Mouse (Mus musculus) mammary gland, adult 2 months (tissue): ENCODE results near the gene Lin54. TPM values are rescaled to one million over a fixed set of nuclear protein-coding genes. Genes with fewer than 3 reads are reported as not detected.

Source experiments
- polyA plus RNA-seq: library from polyadenylated mRNA; depleted of rRNA; stranded (reverse); fragments of >200 nt; gene quantifications from 2 replicates; pipeline ENCODE4 v1.2.3, GENCODE M21; 2012; ENCODE audit warnings: low replicate concordance; rRNA removed

Gene Lin54
- 4.2 and 6.4 TPM in 2 replicates for polyA plus RNA-seq

DNA sequence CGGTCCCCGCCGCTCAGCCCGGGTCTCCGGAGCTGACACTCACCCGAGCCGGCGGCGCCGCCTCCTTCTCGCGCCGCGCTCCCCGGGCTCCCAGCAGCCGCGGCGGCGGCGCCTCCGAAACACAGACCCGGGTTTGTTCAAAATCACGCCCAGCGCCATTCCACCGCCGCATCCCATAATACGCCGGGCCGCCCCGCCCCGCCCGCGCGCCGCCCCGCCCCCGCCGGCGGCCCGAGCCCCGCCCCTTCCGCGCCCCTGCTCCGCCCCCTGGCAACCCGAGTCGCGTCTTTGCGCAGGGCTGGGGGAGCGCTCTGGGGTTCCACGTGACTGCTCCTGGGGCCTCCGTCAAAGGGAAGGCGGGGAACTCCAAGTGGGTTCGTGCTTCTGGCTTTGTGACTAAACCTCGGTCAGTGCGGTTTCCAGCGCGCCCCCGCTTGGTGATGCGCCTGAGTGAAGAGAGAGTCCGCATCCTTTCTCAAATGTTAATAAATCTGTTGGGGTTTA, at the start of gene Lin54:
Lin54 (minus strand) TSS at position 182 of the 504 bp plus-strand sequence.

DNA sequence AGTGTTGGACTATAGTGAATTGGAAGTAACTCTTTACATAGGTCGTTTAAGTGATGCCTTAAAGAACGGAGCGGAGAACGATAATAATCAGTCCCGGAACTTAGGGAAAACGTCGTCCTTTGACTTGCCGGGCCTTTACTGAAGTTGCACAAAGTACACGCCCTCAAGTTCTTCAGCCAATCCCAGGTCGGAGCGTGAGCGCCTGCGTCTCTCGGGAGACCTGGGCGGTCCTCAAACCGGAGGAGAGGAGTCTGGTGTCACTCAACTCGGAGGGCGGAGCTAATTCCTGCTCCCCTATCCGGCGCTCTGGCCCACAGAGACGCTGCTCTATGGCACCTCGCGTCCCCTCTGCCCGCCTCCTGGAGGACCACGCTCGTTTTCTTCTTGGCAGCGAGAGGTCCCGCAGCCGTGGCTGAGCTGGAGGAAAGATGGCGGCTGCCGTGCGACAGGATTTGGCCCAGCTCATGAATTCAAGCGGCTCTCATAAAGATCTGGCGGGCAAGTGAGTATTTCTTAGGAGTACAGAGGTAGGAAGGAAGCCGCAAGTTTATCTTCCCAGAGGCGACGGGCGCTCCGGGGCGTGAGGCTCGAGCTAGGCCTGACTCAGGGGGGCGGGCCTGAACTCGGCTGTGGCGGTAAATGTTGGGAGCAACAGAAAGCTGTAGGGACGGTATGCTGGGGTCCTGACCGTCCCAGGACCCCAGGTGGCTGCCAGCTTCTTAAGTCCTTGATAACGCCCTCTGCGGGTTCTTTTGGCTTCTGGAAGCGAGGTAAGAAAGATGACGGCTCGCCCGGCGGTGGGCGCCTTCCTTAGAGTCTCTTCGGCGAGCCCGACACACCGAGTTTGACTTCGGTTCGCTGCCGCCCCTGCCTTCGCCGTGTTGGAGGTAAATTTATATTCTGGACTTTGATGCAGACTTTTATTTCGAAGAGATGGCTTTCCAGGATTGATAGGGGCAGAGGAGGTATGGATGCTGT, 17.9 kb upstream of the Lin54 start, which contains the start of gene Cops4:
Cops4 (plus strand) TSS at position 261 of the 978 bp plus-strand sequence.

DNA sequence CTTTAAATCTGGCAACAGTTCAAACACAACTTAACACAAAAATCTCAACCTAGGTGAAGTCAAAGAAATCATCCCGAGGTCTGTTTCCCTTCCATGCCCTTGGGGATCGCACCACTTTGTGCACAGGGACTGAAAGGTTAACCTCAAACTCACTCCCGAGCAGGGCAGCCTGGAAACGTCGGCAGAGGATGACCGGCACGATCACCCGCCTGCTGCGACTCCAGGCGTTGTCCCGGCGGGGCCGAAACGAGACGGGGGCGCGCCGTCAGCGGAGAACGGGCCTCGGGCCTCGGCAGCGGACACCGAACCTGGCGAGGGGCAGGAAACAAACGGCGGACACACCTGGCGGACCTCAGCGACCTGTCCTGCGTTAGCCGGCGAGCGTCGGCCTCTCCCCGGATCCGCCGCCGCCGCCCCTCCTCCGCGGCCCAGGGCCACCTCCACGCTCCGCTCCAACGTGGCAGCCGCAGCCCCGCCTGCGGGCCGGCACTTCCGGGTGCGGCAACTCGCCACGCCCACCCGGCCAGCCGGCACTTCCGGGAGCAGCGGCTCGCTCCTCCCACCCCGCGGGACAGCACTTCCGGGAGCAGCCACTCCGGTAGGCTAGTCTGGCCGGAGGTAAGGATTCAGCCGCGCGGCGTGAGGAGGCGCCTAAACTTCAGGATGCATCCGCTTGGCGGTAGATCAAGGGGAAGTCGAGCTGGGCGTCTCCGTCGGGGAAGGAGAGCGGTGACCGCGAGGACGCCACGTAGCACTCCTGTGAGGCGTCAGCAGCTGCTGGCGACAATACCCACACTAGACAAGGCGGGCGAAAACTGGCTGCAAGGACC, 84.5 kb downstream of the Lin54 start, which contains the start of gene Sec31a:
Sec31a (minus strand) TSS at position 474 of the 830 bp plus-strand sequence.

Other genes with a start within 250 kb of the Lin54 start
- gene Sec31a, start 84.4 kb downstream of the Lin54 start, polyA plus RNA-seq = 260 and 268 TPM in 2 replicates
- gene Cops4, start 17.7 kb upstream of the Lin54 start, polyA plus RNA-seq = 12.4 and 33.7 TPM in 2 replicates
- 90.9 and 142 TPM in 2 replicates for gene Plac8, start 71.6 kb upstream of the Lin54 start, polyA plus RNA-seq
- 82.8 and 213 TPM in 2 replicates for gene Coq2, start 174.5 kb upstream of the Lin54 start, polyA plus RNA-seq
- 7.7 and 15.9 TPM in 2 replicates for gene Hpse, start 219.1 kb upstream of the Lin54 start, polyA plus RNA-seq